Mouse (Mus musculus) urinary bladder, postnatal 36 days (tissue): ENCODE results near the gene Gpr153.
A peak's percentile ranks its signal among the peaks of the same experiment; 100 is the strongest.
"Not testable (repeated sequence)": the region's sequence is repeated elsewhere in the genome, so short reads cannot be mapped to it uniquely, and the experiment has no call there.

Experiments
- DNase-seq, 2 experiments: peaks; one replicate each; pipeline ENCODE4 v3.0.0; 2022; ENCODE audit warnings: low spot score in 2 of 2, mixed read lengths in 1 of 2

Gpr153 gene

DNA sequence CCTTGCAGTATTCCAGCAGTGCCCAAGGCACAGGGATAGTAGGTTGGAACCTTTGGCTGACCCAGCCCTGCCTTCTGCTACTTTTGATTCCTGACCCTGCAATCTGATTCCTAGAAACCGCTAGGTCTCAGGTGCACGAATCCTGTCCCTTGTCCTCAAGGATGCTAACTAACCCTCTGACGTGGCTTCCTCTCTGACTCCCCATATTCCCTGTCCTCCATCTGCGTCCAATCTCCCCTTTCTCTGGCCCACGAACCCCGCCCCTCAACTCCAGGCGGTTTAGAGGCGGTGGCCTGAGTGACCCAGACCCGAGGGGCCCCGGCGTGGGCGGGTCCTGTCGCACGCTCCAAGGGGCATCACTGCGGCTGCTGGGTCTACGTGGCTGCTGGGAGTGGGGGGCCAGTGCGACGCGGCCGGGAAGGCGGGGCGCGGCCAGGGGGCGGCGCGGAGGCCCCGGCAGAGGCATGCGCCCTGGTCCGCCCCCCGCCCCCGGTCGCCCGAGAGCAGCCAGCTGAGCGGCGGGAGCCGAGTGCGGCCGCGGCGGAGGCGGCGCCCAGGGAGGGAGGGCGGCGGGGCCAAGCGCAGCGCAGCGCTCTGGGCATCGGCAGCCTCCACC lies at the start of gene Gpr153:
Gene Gpr153 (plus strand): TSS at position 612 of the 616 bp plus-strand sequence.
- DNase-seq, result peak in 1 of 2 experiments; percentile 18

DNA sequence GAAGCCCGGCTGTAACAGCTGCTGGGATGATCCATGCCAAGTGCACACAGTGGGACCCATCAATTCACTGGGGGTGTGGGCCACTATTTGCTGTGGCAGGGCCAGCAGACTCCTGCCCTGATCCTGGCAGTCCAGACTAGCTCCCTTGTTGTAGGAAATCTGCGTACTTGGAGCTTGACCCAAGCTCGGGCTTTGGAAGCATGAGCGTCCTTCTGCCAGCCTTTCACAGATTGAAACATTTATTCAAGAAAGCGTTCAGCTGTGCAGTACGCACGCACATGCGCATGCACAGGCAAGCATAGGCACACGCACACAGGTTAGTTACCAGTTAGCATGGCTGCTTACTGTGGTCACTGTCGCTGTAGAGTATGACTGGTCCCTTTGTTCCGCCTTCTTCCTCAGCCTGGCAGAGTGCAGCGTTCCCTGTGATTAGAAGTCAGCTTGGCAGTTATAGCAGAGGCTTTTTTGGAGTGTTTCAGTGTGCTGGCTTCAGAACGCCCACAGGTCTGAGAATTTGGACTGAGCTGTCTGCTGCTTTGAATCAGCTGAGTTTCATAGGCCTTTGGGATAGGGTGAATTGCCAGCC lies 47.0 kb upstream of the Gpr153 start:
- DNase-seq, result no peak

- DNase-seq, result no peak
These were observed 46.1 kb upstream of the Gpr153 start for GRCm38 (mm10) chr4:152227749-152228527.

DNA sequence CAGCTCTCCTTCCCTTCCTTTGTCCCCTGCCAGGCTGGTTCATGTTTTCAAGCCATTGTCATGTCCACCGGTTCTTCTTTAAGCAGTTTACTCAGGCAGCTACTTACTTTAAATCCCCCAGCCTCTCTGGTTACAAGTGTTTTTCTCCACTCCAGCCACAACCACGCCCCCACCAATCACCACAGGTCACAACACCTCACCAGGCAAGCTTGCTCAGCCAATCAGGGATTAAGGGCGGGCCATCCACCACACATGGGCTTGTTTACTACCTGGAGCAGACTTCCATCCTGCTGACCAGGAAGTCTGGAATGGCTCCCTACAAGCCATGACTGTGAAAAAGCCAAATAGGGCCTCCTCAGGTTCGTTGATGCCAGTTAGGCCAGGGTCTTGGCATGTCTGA lies 43.7 kb upstream of the Gpr153 start:
- DNase-seq, result not testable (repeated sequence)

DNA sequence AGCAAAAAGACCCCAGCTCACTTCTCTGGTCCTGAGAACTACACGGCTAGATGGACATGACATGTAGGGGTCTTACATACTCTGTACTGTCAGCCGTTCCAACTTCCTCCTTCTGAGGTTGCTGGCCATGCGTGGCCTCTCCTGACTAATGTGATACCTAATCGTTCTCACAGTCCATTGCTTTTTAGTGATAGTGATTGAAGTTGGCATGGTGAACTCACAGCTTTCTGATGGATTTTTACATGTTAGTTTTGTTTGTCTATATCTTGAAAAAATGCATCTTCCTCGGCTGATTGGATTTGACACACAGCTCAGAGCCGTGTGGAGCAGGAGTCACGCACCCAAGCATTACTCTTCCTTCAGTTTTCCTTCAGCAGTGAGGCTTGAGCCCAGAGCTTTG lies 42.7 kb upstream of the Gpr153 start:
- no peak for DNase-seq

DNA sequence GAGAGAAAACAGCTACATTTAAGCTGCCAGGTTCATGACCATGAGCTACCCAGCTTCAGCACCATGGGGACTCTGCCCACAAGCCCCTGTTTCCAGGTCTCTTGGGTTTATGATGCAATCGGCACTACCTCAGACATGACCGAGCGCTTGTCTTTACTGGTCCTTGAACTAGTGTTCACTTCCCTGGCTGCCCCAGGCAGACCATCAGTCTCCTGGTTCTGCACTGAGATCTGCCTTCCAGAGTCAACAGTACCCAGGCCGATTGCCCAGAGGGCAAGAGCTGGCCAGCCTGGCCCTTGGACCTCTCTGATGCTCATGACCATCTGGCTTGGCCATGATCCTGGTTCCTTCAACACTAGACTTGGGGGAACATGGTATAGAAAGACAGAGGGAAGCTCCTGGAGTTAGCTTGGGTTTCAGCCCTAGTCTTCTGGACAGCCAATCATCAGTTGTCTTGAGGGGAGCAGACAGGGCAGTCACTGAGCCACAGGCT lies 41.6 kb upstream of the Gpr153 start:
- no peak for DNase-seq

- DNase-seq, result no peak
These were observed 34.1 kb upstream of the Gpr153 start for GRCm38 (mm10) chr4:152239974-152240373.

DNA sequence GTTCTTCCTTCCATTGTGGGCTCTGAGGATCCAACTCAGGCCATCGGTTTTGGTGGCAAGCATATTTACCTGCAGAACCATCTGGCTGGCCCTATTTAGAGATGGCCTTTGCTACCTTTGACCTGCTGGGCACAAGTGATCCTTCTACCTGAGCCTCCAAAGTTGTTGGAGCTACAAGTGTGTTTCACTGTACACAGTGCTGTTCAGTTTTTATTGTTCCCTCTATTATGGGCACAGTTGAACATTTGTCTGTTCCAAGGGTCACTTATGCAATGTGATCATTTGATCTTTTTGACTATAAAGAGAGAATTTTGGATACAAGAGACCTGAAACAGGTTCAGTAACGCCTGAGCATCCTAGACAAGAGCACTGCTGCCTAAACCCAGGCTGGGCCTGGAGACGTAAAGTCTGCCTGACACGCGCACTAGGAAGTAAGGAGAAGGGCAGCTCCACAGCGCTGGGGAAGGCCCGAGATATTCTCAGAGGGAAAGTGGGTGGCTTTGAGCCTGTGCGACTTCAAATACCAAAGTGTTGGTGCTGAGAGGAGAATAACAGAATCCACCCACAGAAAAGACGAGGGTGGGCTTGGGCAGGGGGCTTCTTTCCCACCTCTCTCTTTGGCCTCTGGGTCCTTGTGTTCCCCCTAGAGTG lies 30.7 kb upstream of the Gpr153 start:
- DNase-seq, result no peak

DNA sequence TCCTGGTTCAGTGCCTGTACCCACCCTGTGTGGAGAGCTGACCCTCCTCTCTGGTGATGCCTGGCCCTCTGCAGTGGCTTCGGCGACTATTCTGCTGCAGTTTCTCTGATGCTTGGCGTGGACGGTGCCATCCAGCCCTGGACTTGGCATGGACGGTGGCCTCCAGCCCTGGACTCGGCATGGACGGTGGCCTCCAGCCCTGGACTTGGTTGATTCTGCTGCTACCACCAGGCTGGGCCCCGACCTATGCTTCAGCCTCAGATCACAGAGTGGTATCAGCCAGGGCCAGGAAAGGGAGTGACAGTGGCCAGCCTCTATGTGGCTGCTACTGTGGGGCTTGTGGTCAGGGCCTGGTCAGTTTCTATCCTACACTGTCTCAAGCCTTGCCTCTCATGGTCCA lies 30.1 kb upstream of the Gpr153 start:
- no peak for DNase-seq

DNA sequence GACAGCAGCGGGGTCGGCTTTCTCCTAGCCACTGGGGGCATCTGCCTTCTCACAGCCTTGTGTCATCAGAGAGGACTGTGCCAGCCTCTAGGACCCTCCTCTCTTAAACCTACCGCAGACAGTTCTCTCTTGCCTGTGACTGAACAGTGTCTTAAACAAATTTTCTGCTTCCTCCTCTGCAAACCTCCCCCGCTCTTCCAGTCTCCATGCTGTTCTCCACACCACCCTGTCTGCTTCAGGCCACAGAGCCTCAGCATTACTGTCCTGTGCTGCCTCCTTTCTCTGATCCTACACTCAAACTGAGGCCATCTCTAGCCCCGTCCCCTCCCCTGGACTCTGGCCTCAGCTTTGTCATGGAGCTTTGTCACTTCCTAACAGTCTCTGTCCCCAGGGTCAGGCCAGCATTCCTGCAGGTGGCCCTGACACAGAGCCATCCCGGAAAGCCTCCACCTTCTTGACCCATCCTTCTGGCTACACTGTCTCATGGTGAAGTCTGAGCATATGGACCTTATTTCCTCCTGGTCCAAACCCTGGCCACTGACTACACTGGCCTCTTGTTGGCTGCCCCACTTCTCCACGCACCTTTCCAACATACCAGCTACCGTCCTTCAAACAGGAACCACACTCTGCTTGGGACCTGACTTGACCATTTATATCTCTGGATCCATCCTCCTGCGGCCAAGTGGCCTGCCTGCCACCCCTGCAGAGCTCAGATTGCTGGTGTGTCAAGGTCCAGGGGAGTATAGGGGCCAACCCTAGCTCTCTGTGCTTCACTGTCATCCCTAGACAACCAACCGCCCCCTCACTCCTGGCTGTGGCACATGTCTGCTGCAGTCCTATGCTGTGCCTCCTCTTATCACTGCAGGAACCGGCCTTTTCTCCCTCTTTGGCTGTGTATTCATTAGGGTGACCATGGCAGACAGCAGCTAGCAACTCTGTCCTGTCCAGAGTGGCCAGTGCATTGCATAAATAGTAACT lies 29.2 kb upstream of the Gpr153 start:
- no peak for DNase-seq

GRCm38 (mm10) chr4:152246011-152246410 lies 28.0 kb upstream of the Gpr153 start:
- no peak for DNase-seq

DNA sequence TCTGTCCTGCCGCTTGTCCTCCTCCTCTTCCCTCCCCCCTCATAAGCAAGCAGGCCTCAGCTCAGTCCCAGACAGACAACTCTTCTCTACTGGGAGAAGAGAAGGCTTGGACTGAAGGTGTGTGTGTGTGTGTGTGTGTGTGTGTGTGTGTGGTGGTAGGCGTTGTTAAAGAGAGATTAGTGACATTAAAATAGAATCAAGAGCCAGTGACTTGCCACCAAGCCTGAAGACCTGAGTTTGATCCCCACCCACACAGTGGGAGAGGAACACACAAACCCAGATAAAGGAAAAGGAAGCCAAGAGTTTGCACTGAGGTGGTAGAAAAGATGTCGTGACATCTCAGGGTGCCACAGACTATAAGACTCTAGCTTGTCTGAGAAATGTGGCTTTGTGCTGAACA lies 26.8 kb upstream of the Gpr153 start:
- no peak for DNase-seq

- no peak for DNase-seq
These were observed 23.4 kb upstream of the Gpr153 start for GRCm38 (mm10) chr4:152250615-152251014.

GRCm38 (mm10) chr4:152253183-152253759 lies 20.8 kb upstream of the Gpr153 start:
- no peak for DNase-seq

DNA sequence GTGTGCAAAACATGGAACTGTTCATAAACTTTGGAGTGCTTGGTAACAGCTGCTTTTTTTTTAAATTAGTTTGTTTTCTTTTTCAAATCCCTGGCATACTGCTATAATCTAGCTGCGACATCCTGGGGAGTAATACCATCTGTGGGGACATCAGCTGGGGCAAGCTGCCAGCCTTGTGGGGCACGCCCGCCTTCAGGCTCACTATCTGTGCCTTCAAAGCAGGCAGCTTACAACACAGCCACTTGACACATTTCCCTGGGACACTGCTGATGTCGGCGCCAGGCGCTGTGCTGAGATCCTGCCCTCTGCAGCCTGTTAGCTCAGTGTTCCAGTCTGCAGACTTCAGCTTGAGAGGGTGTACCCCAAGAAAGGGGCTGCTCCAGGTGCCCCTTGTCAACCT lies 17.0 kb upstream of the Gpr153 start:
- peak; percentile 33 to 68 for DNase-seq

DNA sequence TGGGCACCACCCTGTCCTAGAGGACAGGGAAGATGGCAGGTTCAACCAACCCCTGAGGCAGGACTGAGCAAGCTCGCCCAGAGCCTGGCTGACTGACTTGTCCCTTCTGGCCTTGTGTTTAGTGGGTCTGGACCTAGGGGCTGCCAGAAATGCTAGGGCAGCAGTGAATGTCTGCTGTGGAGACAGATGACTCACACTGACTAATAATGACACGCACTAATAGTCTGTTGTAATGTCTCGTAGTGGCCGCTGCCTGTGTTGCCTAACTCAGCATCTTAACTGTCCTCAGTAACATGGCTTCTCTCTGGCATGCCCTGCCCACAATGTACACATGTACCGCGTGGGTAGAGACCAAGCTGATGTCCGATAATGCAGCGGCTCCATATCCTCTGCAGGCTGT lies 13.6 kb upstream of the Gpr153 start:
- DNase-seq, result no peak

DNA sequence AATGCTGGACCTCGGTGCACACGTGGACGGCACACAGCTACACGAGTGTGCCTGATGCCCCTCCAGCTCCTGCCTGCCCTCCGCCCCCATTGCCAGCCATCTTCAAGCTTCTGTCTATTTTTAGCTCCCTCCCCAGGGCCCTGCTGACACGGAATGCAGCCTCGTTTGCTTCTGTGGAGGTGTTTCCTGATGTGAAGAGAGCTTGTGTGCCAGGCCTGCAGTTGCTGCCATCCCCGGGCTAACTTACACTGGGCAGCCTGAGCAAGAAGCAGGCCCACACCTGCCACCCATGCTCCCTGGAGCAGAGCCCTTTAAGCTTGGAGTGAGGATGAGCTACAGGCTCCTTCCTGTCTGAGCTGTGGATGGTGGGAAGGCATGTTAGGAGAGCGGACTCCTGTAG lies 11.8 kb upstream of the Gpr153 start:
- no peak for DNase-seq

- no peak for DNase-seq
These were observed 10.9 kb upstream of the Gpr153 start for GRCm38 (mm10) chr4:152263089-152263488.

GRCm38 (mm10) chr4:152263512-152264176 lies 10.4 kb upstream of the Gpr153 start:
- no peak for DNase-seq

DNA sequence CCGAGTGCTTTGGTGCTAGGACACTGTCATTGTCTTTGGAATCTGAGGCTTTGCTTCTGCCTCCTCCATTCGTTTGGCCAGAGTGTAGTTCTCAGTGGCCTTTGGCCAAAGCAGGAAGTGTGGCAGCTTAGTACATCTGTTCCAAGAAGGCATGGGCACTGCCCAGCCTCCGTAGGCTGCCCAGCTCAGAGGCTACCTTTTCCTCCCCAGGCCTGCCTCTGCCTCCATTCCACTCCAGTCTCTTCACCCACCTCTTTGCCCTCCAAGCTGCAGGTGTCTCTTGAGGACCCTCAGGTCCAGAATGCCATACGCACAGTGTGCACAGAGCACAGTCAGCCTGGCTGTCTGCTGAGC lies 9.9 kb upstream of the Gpr153 start:
- DNase-seq, result no peak
